Mouse (Mus musculus): Measurements from ENCODE around the gene Olfr1381.
A peak's percentile ranks its signal among the peaks of the same experiment; 100 is the strongest.
"Not testable (repeated sequence)": the region's sequence is repeated elsewhere in the genome, so short reads cannot be mapped to it uniquely, and the experiment has no call there.

Gene Olfr1381

DNA sequence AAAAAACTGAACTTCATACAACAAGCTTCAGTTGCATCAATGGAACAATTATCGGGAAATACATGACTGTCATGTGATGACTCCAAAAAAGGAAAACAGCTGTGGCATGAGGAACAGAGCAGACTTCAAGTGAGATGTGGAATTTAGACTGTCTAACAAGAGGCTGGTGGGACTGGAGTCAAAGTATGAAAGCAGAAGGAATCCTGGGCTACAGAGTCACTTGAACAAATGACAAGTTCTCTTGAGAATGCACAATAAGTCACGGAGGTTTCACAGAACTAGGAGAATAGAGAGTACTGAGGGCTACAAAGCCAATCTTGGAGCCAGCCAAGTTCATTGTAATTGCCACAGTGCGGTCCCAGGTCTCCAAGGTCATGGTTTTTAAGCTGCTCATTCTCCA is at the start of gene Olfr1381:
TSS of gene Olfr1381 (plus strand) at position 301 of the 400 bp plus-strand sequence.
- DNase-seq (ENCODE audit: low spot score in 2 of 2) = not testable (repeated sequence)

GRCm38 (mm10) chr11:49518086-49518485 is 25.2 kb upstream of the Olfr1381 start:
- DNase-seq (ENCODE audit: low spot score in 2 of 2) = peak in 1 of 2 experiments; percentile 10

DNA sequence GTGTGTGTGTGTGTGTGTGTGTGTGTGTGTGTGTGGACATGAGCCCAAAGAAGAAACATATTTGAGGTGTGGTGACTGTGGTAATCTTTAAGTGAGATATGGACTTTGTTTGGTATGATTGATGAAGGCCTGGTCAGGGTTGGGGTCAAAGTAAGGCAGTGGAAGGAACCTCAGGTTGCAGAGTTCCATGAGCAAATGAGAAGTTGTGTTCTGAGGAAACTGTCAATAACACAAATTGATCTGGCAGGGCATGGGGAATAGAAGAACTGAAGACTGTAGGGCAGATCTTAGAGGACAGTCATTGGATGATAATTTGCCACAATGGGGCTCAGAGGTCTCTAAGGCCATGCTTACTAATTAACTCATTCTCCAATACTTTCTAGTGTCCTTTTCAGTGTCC is 23.9 kb upstream of the Olfr1381 start, which contains the start of gene Olfr1383:
TSS of gene Olfr1383 (plus strand) at position 301 of the 400 bp plus-strand sequence.
- DNase-seq (ENCODE audit: low spot score in 2 of 2) = no peak

GRCm38 (mm10) chr11:49527947-49528346 is 15.3 kb upstream of the Olfr1381 start, which contains the start of gene Olfr1382:
TSS of gene Olfr1382 (plus strand) at chr11:49528247.
- DNase-seq (ENCODE audit: low spot score in 2 of 2) = no peak

GRCm38 (mm10) chr11:49532761-49533160 is 10.5 kb upstream of the Olfr1381 start:
- DNase-seq (ENCODE audit: low spot score in 2 of 2) = no peak

- DNase-seq (ENCODE audit: low spot score in 2 of 2) = peak; percentile 47 to 57
Observed at GRCm38 (mm10) chr11:49536631-49537030, 6.6 kb upstream of the Olfr1381 start.

DNA sequence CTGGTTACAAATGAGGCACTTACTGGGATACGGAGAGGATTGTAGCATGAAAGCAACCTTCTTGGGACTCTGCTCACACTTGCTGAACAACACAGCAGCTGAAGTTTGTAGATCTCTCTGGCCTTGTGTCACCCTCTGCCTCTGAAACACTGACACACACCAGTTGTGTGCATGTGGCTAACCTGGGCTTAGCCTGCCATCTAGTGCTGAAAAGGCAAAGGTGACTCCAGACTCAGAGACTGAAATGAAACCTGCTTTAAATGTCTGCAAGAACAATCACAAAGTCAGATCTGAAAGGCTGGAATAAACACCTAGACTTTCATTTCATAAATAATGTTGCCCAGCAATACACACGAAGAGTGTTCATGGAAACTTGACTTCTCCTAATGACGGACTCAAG is 10.8 kb downstream of the Olfr1381 start:
- DNase-seq (ENCODE audit: low spot score in 2 of 2) = peak; percentile 21 to 23

- not testable (repeated sequence) for DNase-seq (ENCODE audit: low spot score in 2 of 2)
Observed at GRCm38 (mm10) chr11:49556578-49556977, 13.3 kb downstream of the Olfr1381 start, which contains the start of gene Olfr1380. TSS of gene Olfr1380 (plus strand) at chr11:49556878.

- DNase-seq (ENCODE audit: low spot score in 2 of 2) = not testable (repeated sequence)
Observed at GRCm38 (mm10) chr11:49575054-49575453, 31.8 kb downstream of the Olfr1381 start.

DNA sequence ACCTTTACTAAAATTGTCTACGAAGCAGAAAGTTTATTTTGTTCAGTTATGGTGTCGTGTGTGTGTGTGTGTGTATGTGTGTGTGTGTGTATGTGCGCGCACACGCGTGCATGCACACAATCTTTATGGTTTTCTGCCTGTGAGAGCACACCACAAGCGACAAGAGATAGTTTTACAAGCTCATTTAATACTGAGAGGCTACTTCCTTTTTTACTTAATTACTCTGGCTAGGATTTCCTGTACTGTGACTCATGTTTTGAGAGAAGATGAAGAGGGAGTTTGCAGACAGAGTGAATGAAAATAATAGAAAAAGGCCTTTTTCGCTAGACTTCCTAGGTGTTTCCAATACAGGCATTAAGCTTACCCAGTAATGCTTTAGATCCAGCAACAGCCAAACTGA is 37.2 kb downstream of the Olfr1381 start:
- not testable (repeated sequence) for DNase-seq (ENCODE audit: low spot score in 2 of 2)

DNA sequence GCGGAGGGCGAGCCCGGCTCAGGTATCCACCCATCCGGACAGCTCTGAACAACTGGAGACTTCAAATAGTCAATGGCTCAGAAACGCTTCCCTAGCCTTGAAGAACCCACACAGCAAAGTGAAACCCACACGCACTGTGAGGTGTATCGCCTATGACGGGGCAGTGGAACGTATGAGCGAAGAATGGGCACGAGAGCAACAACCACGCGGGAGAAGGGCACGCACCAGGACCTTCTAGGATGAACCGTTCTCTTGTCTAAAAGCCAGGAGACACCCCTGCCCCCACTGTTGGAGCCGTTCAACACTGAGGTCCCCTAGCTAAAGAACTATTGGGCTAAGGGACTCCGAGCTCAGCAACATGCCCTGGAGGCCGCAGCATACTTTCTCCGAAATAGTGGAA is 47.0 kb downstream of the Olfr1381 start:
- DNase-seq (ENCODE audit: low spot score in 2 of 2) = no peak

GRCm38 (mm10) chr11:49597149-49597548 is 53.9 kb downstream of the Olfr1381 start:
- not testable (repeated sequence) for DNase-seq (ENCODE audit: low spot score in 2 of 2)
